Mouse (Mus musculus) myocyte (in vitro differentiated cells): Measurements from ENCODE around the gene Chtop. TPM values are rescaled to one million over a fixed set of nuclear protein-coding genes. Genes with fewer than 3 reads are reported as not detected.
A peak's percentile ranks its signal among the peaks of the same experiment; 100 is the strongest.

Experiments
- H3K27me3 ChIP-seq: one replicate; pipeline ENCODE4 v1.6.1; 2011; ENCODE audit not compliant: control insufficient read depth, insufficient read depth, insufficient read length
- H3K36me3 ChIP-seq: one replicate; pipeline ENCODE4 v1.6.1; 2011; ENCODE audit not compliant: control insufficient read depth, insufficient read depth
- H3K4me2 ChIP-seq: one replicate; pipeline ENCODE4 v1.6.1; 2011; ENCODE audit warnings: low read depth, control low read depth
- H3K4me3 ChIP-seq: one replicate; pipeline ENCODE4 v1.5.1; 2011; ENCODE audit warnings: mild to moderate bottlenecking, control low read depth, moderate library complexity
- H3K79me2 ChIP-seq: one replicate; pipeline ENCODE4 v1.6.1; 2011; ENCODE audit not compliant: control insufficient read depth, insufficient read depth
- H3ac ChIP-seq: one replicate; pipeline ENCODE4 v1.6.1; 2011; ENCODE audit not compliant: control insufficient read depth, insufficient read length
- CEBPB ChIP-seq: IDR thresholded peaks from 2 replicates; pipeline ENCODE4 v1.6.1; 2011; ENCODE audit warnings: mild to moderate bottlenecking, moderate library complexity; ENCODE audit not compliant: poor library complexity, insufficient read depth, severe bottlenecking
- E2F4 ChIP-seq: IDR thresholded peaks from one replicate; pipeline ENCODE4 v1.6.1; 2011; ENCODE audit warnings: mild to moderate bottlenecking, control low read depth, moderate library complexity; ENCODE audit not compliant: insufficient read depth
- MAX ChIP-seq: IDR thresholded peaks from one replicate; pipeline ENCODE4 v1.6.1; 2011; ENCODE audit warnings: low read depth, mild to moderate bottlenecking, control low read depth
- MYOD1 ChIP-seq, 3 experiments: IDR thresholded peaks; one replicate each; pipeline ENCODE4 v1.6.1; 2011; ENCODE audit warnings: control low read depth in 2 of 3, low read depth in 2 of 3, mild to moderate bottlenecking in 2 of 3, moderate library complexity in 1 of 3; ENCODE audit not compliant: insufficient read length in 2 of 3, control insufficient read depth in 1 of 3
- MYOG ChIP-seq, 3 experiments: IDR thresholded peaks; one replicate each; pipeline ENCODE4 v1.6.1; 2011; ENCODE audit warnings: control low read depth in 2 of 3, low read depth in 2 of 3, mild to moderate bottlenecking in 2 of 3; ENCODE audit not compliant: insufficient read length in 2 of 3, control insufficient read depth in 1 of 3, insufficient read depth in 1 of 3
- POLR2A ChIP-seq: IDR thresholded peaks from one replicate; pipeline ENCODE4 v1.6.1; 2011; ENCODE audit warnings: low read depth, mild to moderate bottlenecking, control low read depth, moderate library complexity; ENCODE audit not compliant: insufficient read length
- POLR2AphosphoS2 ChIP-seq: IDR thresholded peaks from one replicate; pipeline ENCODE4 v1.6.1; 2011; ENCODE audit warnings: low read depth, control low read depth; ENCODE audit not compliant: insufficient read length
- REST ChIP-seq: IDR thresholded peaks from one replicate; pipeline ENCODE4 v1.6.1; 2011; ENCODE audit warnings: mild to moderate bottlenecking, control low read depth, moderate library complexity; ENCODE audit not compliant: insufficient read depth, insufficient read length
- SRF ChIP-seq: IDR thresholded peaks from one replicate; pipeline ENCODE4 v1.6.1; 2011; ENCODE audit warnings: low read depth; ENCODE audit not compliant: control insufficient read depth, insufficient read length
- TCF12 ChIP-seq: IDR thresholded peaks from one replicate; pipeline ENCODE4 v1.6.1; 2011; ENCODE audit warnings: mild to moderate bottlenecking, control low read depth; ENCODE audit not compliant: poor library complexity, insufficient read depth, severe bottlenecking
- TCF3 ChIP-seq: IDR thresholded peaks from one replicate; pipeline ENCODE4 v1.6.1; 2011; ENCODE audit warnings: low read depth, control low read depth; ENCODE audit not compliant: insufficient read length
- USF1 ChIP-seq: IDR thresholded peaks from one replicate; pipeline ENCODE4 v1.6.1; 2011; ENCODE audit warnings: low read depth, mild to moderate bottlenecking, control low read depth, moderate library complexity
- polyA plus RNA-seq: library from polyadenylated mRNA; unstranded; fragments of >200 nt; fragmentation: generic; extraction: Trizol; gene quantifications from one replicate; pipeline ENCODE4 v1.2.1, GENCODE M21; 2012; ENCODE audit warnings: missing spikeins

Chtop gene
- polyA plus RNA-seq, 1 experiment: 108 TPM

- Histone ChIP-seq H3ac (no peak overlapping the region), H3K79me2 (no peaks in the 10 kb centered on the region), H3K4me3 (no peak overlapping the region), H3K4me2 (no peak overlapping the region), H3K27me3 (no peaks in the 10 kb centered on the region), H3K36me3 (no peaks in the 10 kb centered on the region)
- TF ChIP-seq REST: no peak
- peak in 1 of 3 experiments; percentile 55 for TF ChIP-seq MYOG (IDR thresholded peaks at IDR 0.05; ENCODE audit: control insufficient read depth in 1 of 3, insufficient read depth in 1 of 3, insufficient read length in 2 of 3, low read depth in 2 of 3)
- TF ChIP-seq MYOD1 (IDR thresholded peaks at IDR 0.05; ENCODE audit: control insufficient read depth in 1 of 3, insufficient read length in 2 of 3, low read depth in 2 of 3): peak; percentile 16 to 70 (median 63)
Measured at GRCm38 (mm10) chr3:90531713-90532112, 22.4 kb upstream of the Chtop start.

GRCm38 (mm10) chr3:90527291-90527873 is 18.1 kb upstream of the Chtop start:
- H3ac ChIP-seq: no peak overlapping the region
- no peak overlapping the region for H3K4me3 ChIP-seq
- H3K27me3 ChIP-seq: no peaks in the 10 kb centered on the region
- TF ChIP-seq POLR2A: no peak
- no peak for TF ChIP-seq CEBPB
- TF ChIP-seq USF1: no peak
- TF ChIP-seq MYOD1 (IDR thresholded peaks at IDR 0.05; ENCODE audit: control insufficient read depth in 1 of 3, insufficient read length in 2 of 3, low read depth in 2 of 3): no peak
- no peak for TF ChIP-seq TCF3
- TF ChIP-seq E2F4: no peak
- no peak for TF ChIP-seq TCF12
- TF ChIP-seq MYOG (IDR thresholded peaks at IDR 0.05; ENCODE audit: control insufficient read depth in 1 of 3, insufficient read depth in 1 of 3, insufficient read length in 2 of 3, low read depth in 2 of 3): no peak
- TF ChIP-seq MAX: no peak
- TF ChIP-seq POLR2AphosphoS2: no peak
- TF ChIP-seq SRF: no peak
- TF ChIP-seq REST: no peak
- no peaks in the 10 kb centered on the region for H3K36me3 ChIP-seq
- H3K79me2 ChIP-seq: no peaks in the 10 kb centered on the region
- no peak overlapping the region for H3K4me2 ChIP-seq

- Histone ChIP-seq H3K4me2 (peak within 1 kb of the TSS; percentile 44), H3ac (no peak within 1 kb of the TSS), H3K27me3 (no peaks in the 10 kb centered on the region), H3K79me2 (no peaks in the 10 kb centered on the region), H3K4me3 (no peak within 1 kb of the TSS), H3K36me3 (no peaks in the 10 kb centered on the region)
- no peak for TF ChIP-seq TCF12
- no peak for TF ChIP-seq REST
- no peak for TF ChIP-seq CEBPB
- no peak for TF ChIP-seq USF1
- no peak for TF ChIP-seq POLR2A
- no peak for TF ChIP-seq MYOG (IDR thresholded peaks at IDR 0.05; ENCODE audit: control insufficient read depth in 1 of 3, insufficient read depth in 1 of 3, insufficient read length in 2 of 3, low read depth in 2 of 3)
- no peak for TF ChIP-seq E2F4
- TF ChIP-seq TCF3: no peak
- TF ChIP-seq MAX: no peak
- TF ChIP-seq POLR2AphosphoS2: no peak
- no peak for TF ChIP-seq SRF
- TF ChIP-seq MYOD1 (IDR thresholded peaks at IDR 0.05; ENCODE audit: control insufficient read depth in 1 of 3, insufficient read length in 2 of 3, low read depth in 2 of 3): no peak
Measured at GRCm38 (mm10) chr3:90526580-90526979, 17.3 kb upstream of the Chtop start, which contains the start of gene S100a14. S100a14 (plus strand) TSS chr3:90526856.

GRCm38 (mm10) chr3:90526076-90526475 is 16.8 kb upstream of the Chtop start:
- no peaks in the 10 kb centered on the region for H3K36me3 ChIP-seq
- H3K4me2 ChIP-seq: peak overlapping the region; percentile 44
- TF ChIP-seq POLR2A (no peak), MYOG (IDR thresholded peaks at IDR 0.05; ENCODE audit: control insufficient read depth in 1 of 3, insufficient read depth in 1 of 3, insufficient read length in 2 of 3, low read depth in 2 of 3) (no peak), E2F4 (no peak), REST (no peak), SRF (no peak), POLR2AphosphoS2 (no peak), MAX (no peak), MYOD1 (IDR thresholded peaks at IDR 0.05; ENCODE audit: control insufficient read depth in 1 of 3, insufficient read length in 2 of 3, low read depth in 2 of 3) (no peak), USF1 (no peak), TCF3 (no peak), TCF12 (no peak)
- H3ac ChIP-seq: no peak overlapping the region
- no peaks in the 10 kb centered on the region for H3K27me3 ChIP-seq
- no peak overlapping the region for H3K4me3 ChIP-seq
- no peaks in the 10 kb centered on the region for H3K79me2 ChIP-seq
